29 mouse cellular contexts compared by ENCODE assay signal in the genomic region with DNA sequence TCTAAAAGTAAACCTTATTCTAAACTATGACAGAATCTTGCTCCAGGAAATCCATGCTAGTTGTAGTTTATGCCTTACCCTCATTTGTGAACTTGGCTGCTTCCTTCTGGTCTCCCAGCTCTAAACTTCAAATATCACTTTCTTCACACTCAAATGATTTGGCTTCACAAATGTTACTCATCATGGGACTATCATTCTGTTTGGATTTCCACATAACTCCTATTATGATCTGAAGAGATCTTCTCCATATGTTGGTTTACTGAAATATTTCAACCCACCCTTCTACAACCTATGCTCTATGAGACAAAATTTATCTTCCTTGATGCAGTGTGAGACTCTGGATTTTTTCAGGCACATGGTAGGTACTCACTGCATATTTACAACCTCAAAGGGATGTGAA.
"Had no signal": no experiment of that assay in that cellular context is flagged by ENCODE, and none has a peak within 500 bp of the region (broad histone marks: within the 10 kb centered on the region; RNA-seq: fewer than 3 reads in every experiment).

No protein-coding gene starts in this region.

- H3K4me1 ChIP-seq: limb, embryonic 10.5 days; limb, embryonic 12.5 days; limb, embryonic 13.5 days; limb, embryonic 15.5 days; liver, embryonic 12.5 days; liver, embryonic 13.5 days; liver, embryonic 15.5 days; lung, embryonic 15.5 days; megakaryocyte, embryonic 14.5 days; midbrain, embryonic 10.5 days; midbrain, embryonic 12.5 days; midbrain, embryonic 13.5 days; midbrain, embryonic 15.5 days; neural tube, embryonic 12.5 days had no signal

- H3K4me3 ChIP-seq: left cerebral cortex, adult 2 months; limb, embryonic 10.5 days; limb, embryonic 12.5 days; limb, embryonic 13.5 days; limb, embryonic 15.5 days; liver, embryonic 12.5 days; liver, embryonic 13.5 days; liver, embryonic 15.5 days; lung, embryonic 15.5 days; megakaryocyte, embryonic 14.5 days; midbrain, embryonic 10.5 days; midbrain, embryonic 12.5 days; midbrain, embryonic 13.5 days; midbrain, embryonic 15.5 days; myocyte; neural tube, embryonic 12.5 days had no signal

- H3K4me2 ChIP-seq: limb, embryonic 12.5 days; limb, embryonic 13.5 days; limb, embryonic 15.5 days; liver, embryonic 11.5 days; liver, embryonic 12.5 days; liver, embryonic 13.5 days; liver, embryonic 15.5 days; lung, embryonic 15.5 days; midbrain, embryonic 11.5 days; midbrain, embryonic 12.5 days; midbrain, embryonic 13.5 days; midbrain, embryonic 15.5 days; neural tube, embryonic 12.5 days had no signal

- H3K9me3 ChIP-seq: limb, embryonic 10.5 days; limb, embryonic 12.5 days; limb, embryonic 13.5 days; limb, embryonic 15.5 days; liver, embryonic 12.5 days; liver, embryonic 13.5 days; liver, embryonic 15.5 days; lung, embryonic 15.5 days; megakaryocyte, embryonic 14.5 days; midbrain, embryonic 10.5 days; midbrain, embryonic 12.5 days; midbrain, embryonic 13.5 days; midbrain, embryonic 15.5 days; neural tube, embryonic 12.5 days had no signal

- H3K27ac ChIP-seq: left cerebral cortex, adult 2 months; limb, embryonic 10.5 days; limb, embryonic 12.5 days; limb, embryonic 13.5 days; limb, embryonic 15.5 days; liver, embryonic 12.5 days; liver, embryonic 13.5 days; liver, embryonic 14.5 days; liver, embryonic 15.5 days; macrophage; midbrain, embryonic 10.5 days; midbrain, embryonic 12.5 days; midbrain, embryonic 13.5 days; midbrain, embryonic 15.5 days; neural tube, embryonic 12.5 days had no signal

- H3K9ac ChIP-seq: limb, embryonic 12.5 days; limb, embryonic 13.5 days; limb, embryonic 15.5 days; liver, embryonic 12.5 days; liver, embryonic 13.5 days; liver, embryonic 14.5 days; liver, embryonic 15.5 days; liver, postnatal 0 days; lung, embryonic 15.5 days; midbrain, embryonic 12.5 days; midbrain, embryonic 13.5 days; midbrain, embryonic 15.5 days; neural tube, embryonic 12.5 days had no signal

- H3K36me3 ChIP-seq: limb, embryonic 10.5 days; limb, embryonic 12.5 days; limb, embryonic 13.5 days; limb, embryonic 15.5 days; liver, embryonic 12.5 days; liver, embryonic 13.5 days; liver, embryonic 15.5 days; lung, embryonic 15.5 days; midbrain, embryonic 10.5 days; midbrain, embryonic 12.5 days; midbrain, embryonic 13.5 days; midbrain, embryonic 15.5 days; neural tube, embryonic 12.5 days had no signal

- H3K27me3 ChIP-seq: limb, embryonic 12.5 days; limb, embryonic 13.5 days; limb, embryonic 15.5 days; liver, embryonic 12.5 days; liver, embryonic 13.5 days; liver, embryonic 15.5 days; lung, embryonic 15.5 days; megakaryocyte, embryonic 14.5 days; midbrain, embryonic 12.5 days; midbrain, embryonic 13.5 days; midbrain, embryonic 15.5 days; neural tube, embryonic 12.5 days had no signal

- ATAC-seq: liver, embryonic 12.5 days; liver, postnatal 0 days; midbrain, embryonic 13.5 days; midbrain, embryonic 15.5 days; midbrain, embryonic 16.5 days had no signal

- DNase-seq: layer of hippocampus, postnatal 36 days; left cerebral cortex, postnatal 4 days; liver; liver, embryonic 13.5 days; liver, postnatal 0 days; lung, adult 18-20 months; lung, adult 2 months; lung, postnatal 10 days; midbrain, embryonic 14.5 days had no signal
